Mouse (Mus musculus): ENCODE measurements around the gene Trim31. TPM values are rescaled to one million over a fixed set of nuclear protein-coding genes. Genes with fewer than 3 reads are reported as not detected.
A peak's percentile ranks its signal among the peaks of the same experiment; 100 is the strongest.

Trim31 gene
- polyA plus RNA-seq, 1 experiment from 2014 or later: not detected

DNA sequence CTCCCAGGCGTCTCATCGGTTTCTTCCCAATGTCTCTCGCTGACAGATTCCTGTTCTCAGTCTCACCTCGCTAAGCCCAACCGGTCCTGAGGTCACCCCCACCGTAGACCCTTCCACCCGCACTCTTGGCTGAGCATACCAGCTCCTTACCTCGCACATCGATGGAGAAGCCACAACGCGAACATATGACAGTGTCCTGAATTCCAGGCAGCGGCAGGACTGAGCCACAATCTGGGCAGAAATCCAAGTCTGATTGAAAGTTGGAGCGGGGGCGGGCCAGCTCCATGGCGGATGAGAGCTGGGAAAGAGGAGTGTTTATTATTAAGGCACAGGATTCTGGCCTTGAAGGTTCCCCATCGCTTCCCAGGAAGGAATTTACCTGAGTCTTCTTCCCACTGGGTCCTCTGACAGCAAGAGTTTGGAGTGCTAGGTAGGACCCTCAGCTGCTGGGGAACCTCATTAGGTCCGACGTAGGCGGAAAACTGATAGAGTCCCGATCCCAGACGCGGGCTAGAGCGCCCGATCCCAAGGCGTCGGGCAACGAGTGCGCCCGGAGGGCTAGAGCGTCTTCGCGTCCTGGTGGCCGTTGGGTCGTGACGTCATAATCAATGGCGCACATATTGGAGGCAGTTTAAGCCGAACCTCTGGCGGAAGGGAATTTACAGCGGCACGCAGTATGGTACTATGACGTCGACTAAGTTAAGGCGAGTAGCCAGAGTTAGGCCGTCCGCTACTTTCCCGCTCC is 60.3 kb downstream of the Trim31 start, which contains the start of the genes Znrd1 and Znrd1as:
Znrd1 (minus strand) TSS at position 561 of the 745 bp plus-strand sequence.
Znrd1as (plus strand) TSS at position 594 of the 745 bp plus-strand sequence.
- ATAC-seq (ENCODE audit: low FRiP score): peak; percentile 97
- peak; percentile 99 for DNase-seq (ENCODE audit: low spot score)

DNA sequence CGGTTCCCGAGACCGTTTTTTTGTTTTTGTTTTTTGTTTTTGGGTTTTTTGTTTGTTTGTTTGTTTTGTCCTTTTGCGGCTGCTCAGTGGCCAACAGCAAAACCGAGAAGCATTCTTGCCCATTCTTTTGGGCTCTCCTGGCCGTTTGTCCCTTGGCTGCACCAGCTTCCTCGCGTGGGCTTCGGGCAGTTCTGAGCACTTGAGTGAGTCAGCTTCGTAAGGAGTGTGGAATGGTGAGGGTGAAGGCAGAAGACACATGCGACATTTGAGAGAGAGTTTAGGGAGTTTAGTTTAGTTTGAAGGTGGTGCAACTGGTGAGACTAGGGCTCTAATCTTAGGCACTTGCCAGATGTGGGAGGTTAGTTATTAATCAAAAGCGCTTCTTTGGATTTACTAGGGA is 61.0 kb downstream of the Trim31 start:
- DNase-seq (ENCODE audit: low spot score): no peak
- no peak overlapping the region for H3K27ac ChIP-seq (ENCODE audit: low read depth, low read length)
- no peaks in the 10 kb centered on the region for H3K36me3 ChIP-seq (ENCODE audit: control insufficient read depth, insufficient read depth, low read length)
- peak overlapping the region; percentile 63 for H3K9ac ChIP-seq (ENCODE audit: low read depth, low read length)
- peak overlapping the region; percentile 61 for H3K4me2 ChIP-seq (replicated peaks; ENCODE audit: low read depth, low read length)
- peak; percentile 10; the same call in 1 of the 2 replicates for ATAC-seq (ENCODE audit: low FRiP score)
- H3K27me3 ChIP-seq (ENCODE audit: control insufficient read depth, insufficient read depth, low read length): no peaks in the 10 kb centered on the region
- H3K9me3 ChIP-seq (ENCODE audit: control insufficient read depth, low read length): no peaks in the 10 kb centered on the region
- H3K4me1 ChIP-seq (replicated peaks; ENCODE audit: control insufficient read depth, insufficient read depth, low read length): no peaks in the 10 kb centered on the region
- 10% methylated on average over 12 of the region's 12 CpGs for WGBS
- H3K4me3 ChIP-seq (ENCODE audit: low read depth, low read length): peak overlapping the region; percentile 53

More for the DNA sequence above, 60.3 kb downstream of the Trim31 start, which contains the start of the genes Znrd1 and Znrd1as:
- H3K9me3 ChIP-seq (ENCODE audit: control insufficient read depth, low read length): no peaks in the 10 kb centered on the region
- H3K4me1 ChIP-seq (replicated peaks; ENCODE audit: control insufficient read depth, insufficient read depth, low read length): no peaks in the 10 kb centered on the region
- WGBS: under 1% methylated on average over 46 of the region's 46 CpGs
- 0 out of 2 replicates have a peak within 1 kb of the TSS, but pooled peaks have one; percentile 25 for H3K27ac ChIP-seq (ENCODE audit: low read depth, low read length)
- peak within 1 kb of the TSS; percentile 63 for H3K9ac ChIP-seq (ENCODE audit: low read depth, low read length)
- peak within 1 kb of the TSS; percentile 61 for H3K4me2 ChIP-seq (replicated peaks; ENCODE audit: low read depth, low read length)
- H3K27me3 ChIP-seq (ENCODE audit: control insufficient read depth, insufficient read depth, low read length): no peaks in the 10 kb centered on the region
- peak within 1 kb of the TSS; percentile 53 for H3K4me3 ChIP-seq (ENCODE audit: low read depth, low read length)
- H3K36me3 ChIP-seq (ENCODE audit: control insufficient read depth, insufficient read depth, low read length): no peaks in the 10 kb centered on the region

Other genes with a start within 250 kb of the Trim31 start
- not detected in 2 replicates for gene H2-M1, start 225.9 kb upstream of the Trim31 start, polyA plus RNA-seq (2014; fragmentation: Nextera tagmentation; extraction: Ambion mirVana)
- not detected in 2 replicates for gene H2-M10.5, start 125.2 kb upstream of the Trim31 start, polyA plus RNA-seq (2014; fragmentation: Nextera tagmentation; extraction: Ambion mirVana)
- not detected in 2 replicates for gene H2-M10.6, start 85.9 kb upstream of the Trim31 start, polyA plus RNA-seq (2014; fragmentation: Nextera tagmentation; extraction: Ambion mirVana)
- 34.9 and 35.2 TPM in 2 replicates for gene Trim26, start 61.0 kb upstream of the Trim31 start, polyA plus RNA-seq (2014; fragmentation: Nextera tagmentation; extraction: Ambion mirVana)
- gene Trim15, start 30.9 kb upstream of the Trim31 start, polyA plus RNA-seq (2014; fragmentation: Nextera tagmentation; extraction: Ambion mirVana): 0.48 and 0.70 TPM in 2 replicates
- 6.6 and 6.7 TPM in 2 replicates for gene Trim10, start 28.5 kb upstream of the Trim31 start, polyA plus RNA-seq (2014; fragmentation: Nextera tagmentation; extraction: Ambion mirVana)
- gene Trim40, start 8.0 kb upstream of the Trim31 start, polyA plus RNA-seq (2014; fragmentation: Nextera tagmentation; extraction: Ambion mirVana): not detected in 2 replicates
- gene Rnf39, start 44.8 kb downstream of the Trim31 start, polyA plus RNA-seq (2014; fragmentation: Nextera tagmentation; extraction: Ambion mirVana): 0.34 and 1.4 TPM in 2 replicates
- 161 and 165 TPM in 2 replicates for gene Ppp1r11, start 53.6 kb downstream of the Trim31 start, polyA plus RNA-seq (2014; fragmentation: Nextera tagmentation; extraction: Ambion mirVana)
- 82.8 and 86.9 TPM in 2 replicates for gene Znrd1, start 60.4 kb downstream of the Trim31 start, polyA plus RNA-seq (2014; fragmentation: Nextera tagmentation; extraction: Ambion mirVana)
- gene Znrd1as, start 60.5 kb downstream of the Trim31 start, polyA plus RNA-seq (2014; fragmentation: Nextera tagmentation; extraction: Ambion mirVana): 9.6 and 9.8 TPM in 2 replicates
- not detected in 2 replicates for gene 2410137M14Rik, start 83.1 kb downstream of the Trim31 start, polyA plus RNA-seq (2014; fragmentation: Nextera tagmentation; extraction: Ambion mirVana)
- 0.86 and 1.1 TPM in 2 replicates for gene H2-M5, start 91.4 kb downstream of the Trim31 start, polyA plus RNA-seq (2014; fragmentation: Nextera tagmentation; extraction: Ambion mirVana)
- gene Zfp57, start 103.0 kb downstream of the Trim31 start, polyA plus RNA-seq (2014; fragmentation: Nextera tagmentation; extraction: Ambion mirVana): 137 and 153 TPM in 2 replicates
- 0.39 and 0.61 TPM in 2 replicates for gene Mog, start 125.3 kb downstream of the Trim31 start, polyA plus RNA-seq (2014; fragmentation: Nextera tagmentation; extraction: Ambion mirVana)
- gene Gabbr1, start 147.8 kb downstream of the Trim31 start, polyA plus RNA-seq (2014; fragmentation: Nextera tagmentation; extraction: Ambion mirVana): 16.8 and 24.8 TPM in 2 replicates
- 0.06 TPM in 1 of 2 replicates, not detected in the other for gene Olfr90, start 190.4 kb downstream of the Trim31 start, polyA plus RNA-seq (2014; fragmentation: Nextera tagmentation; extraction: Ambion mirVana)
- 0.08 TPM in 1 of 2 replicates, not detected in the other for gene Olfr91, start 200.2 kb downstream of the Trim31 start, polyA plus RNA-seq (2014; fragmentation: Nextera tagmentation; extraction: Ambion mirVana)
- not detected in 2 replicates for gene Olfr92, start 222.0 kb downstream of the Trim31 start, polyA plus RNA-seq (2014; fragmentation: Nextera tagmentation; extraction: Ambion mirVana)